Mouse (Mus musculus): ENCODE measurements around the gene Scgb1a1. TPM values are rescaled to one million over a fixed set of nuclear protein-coding genes. Genes with fewer than 3 reads are reported as not detected.
"Not testable (repeated sequence)": the region's sequence is repeated elsewhere in the genome, so short reads cannot be mapped to it uniquely, and the experiment has no call there.

Gene Scgb1a1
- polyA plus RNA-seq (2017; shearing (Covaris generic)) = not detected

- no peak for ATAC-seq
These were observed at the start of gene Scgb1a1 for GRCm38 (mm10) chr19:9087821-9088220. Scgb1a1 (minus strand) TSS chr19:9087958.

DNA sequence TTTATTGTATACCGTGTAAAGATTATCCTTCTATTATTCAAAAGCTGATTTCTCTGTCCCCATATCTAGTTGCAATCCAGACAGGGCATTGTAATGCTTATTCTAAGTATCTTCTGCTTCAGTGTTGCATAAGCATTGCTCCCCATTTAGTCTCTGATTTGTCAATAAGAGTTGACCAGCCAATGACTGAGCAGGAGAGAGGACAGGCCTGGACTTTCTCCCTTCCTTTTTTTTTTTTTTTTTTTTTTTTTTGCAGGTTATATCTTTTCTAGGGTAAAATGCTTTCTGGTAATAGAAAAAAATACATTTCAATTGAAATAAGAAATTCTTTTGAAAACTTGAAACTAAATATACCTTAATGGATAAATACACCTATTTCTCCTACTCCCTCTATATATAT is 49.4 kb upstream of the Scgb1a1 start:
- no peak for ATAC-seq

DNA sequence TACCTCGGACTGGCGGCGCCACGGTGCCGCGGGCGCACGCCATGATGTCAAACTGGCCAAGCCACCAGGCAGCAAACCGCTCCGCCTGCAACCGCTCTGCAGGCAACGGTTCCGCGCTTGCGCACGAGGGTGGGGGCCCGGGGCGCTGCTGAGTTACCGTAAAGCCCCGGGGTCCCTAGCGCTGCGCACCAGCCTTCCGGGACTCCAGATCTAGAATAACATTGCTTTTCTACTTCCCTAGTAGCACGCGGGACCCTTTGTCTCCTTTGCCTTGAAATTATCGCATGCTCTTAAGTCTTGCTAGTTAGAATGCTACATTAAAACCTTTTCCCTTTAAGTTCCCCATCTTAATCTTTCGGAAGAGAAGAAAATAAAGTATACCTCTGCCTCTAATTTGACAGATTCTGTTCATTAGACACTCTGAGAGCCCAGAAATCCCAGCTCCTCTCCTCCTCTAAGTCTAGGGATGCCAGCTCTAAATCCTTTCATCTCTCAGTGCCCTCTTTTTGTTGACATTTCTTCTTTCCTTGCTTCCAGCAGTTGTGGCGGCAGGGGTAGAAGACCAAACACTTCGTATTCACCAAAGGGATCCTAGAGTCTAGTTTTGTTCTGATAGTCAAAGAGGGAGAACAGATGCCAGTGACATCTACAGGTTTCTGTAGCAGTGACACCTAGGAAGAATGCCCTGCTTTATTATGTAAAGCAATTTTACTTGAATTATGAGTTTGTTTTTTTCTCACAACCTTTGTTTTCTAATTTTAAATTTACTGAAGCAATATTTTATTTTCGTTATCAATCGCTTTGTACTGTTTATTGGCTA is 48.0 kb upstream of the Scgb1a1 start, which contains the start of gene Asrgl1:
TSS of gene Asrgl1 (minus strand) at position 125 of the 820 bp plus-strand sequence.
- peak; percentile 94 for ATAC-seq

- peak; percentile 49 for ATAC-seq
These were observed 47.2 kb upstream of the Scgb1a1 start for GRCm38 (mm10) chr19:9134746-9135511.

GRCm38 (mm10) chr19:9129996-9130395 is 42.2 kb upstream of the Scgb1a1 start:
- ATAC-seq = no peak

GRCm38 (mm10) chr19:9128499-9129194 is 40.9 kb upstream of the Scgb1a1 start:
- ATAC-seq = no peak

- ATAC-seq = not testable (repeated sequence)
These were observed 36.2 kb upstream of the Scgb1a1 start for GRCm38 (mm10) chr19:9123986-9124385.

- ATAC-seq = no peak
These were observed 34.6 kb upstream of the Scgb1a1 start for GRCm38 (mm10) chr19:9122390-9122789.

DNA sequence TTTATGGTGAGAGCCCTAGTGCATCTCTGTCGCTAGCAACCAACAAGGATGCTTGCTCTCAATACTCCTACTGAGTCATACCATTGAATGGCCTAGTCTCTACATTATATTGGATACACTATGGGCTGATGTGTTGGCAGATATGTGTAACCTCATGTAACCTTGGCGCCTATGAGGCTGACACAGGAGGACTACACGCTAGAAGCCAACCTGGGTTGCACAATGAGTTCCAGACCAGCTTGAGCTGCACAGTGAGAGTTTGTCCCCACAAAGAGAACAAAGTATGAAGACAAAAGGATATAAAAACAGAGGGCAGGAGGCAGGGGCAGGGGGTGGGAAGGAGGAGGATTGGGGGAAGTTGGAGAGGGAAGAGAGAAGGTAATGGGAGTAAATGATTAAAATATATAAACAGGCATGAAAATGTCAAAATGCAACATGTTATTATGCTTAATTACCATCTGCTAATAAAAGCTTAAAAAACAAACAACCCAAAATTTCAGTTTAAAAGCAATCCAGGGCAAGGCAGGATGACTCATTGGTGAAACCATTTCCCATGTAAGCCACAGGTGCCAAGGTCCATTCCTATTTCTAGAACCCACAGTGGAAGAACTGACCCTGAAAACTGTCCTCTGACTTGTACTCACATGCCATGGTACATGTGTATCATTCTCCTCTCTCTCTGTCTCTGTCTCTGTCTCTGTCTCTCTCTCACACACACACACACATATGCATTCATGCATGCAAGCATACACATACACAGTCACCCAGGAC is 32.1 kb upstream of the Scgb1a1 start:
- ATAC-seq = no peak

GRCm38 (mm10) chr19:9117275-9117674 is 29.5 kb upstream of the Scgb1a1 start:
- no peak for ATAC-seq

DNA sequence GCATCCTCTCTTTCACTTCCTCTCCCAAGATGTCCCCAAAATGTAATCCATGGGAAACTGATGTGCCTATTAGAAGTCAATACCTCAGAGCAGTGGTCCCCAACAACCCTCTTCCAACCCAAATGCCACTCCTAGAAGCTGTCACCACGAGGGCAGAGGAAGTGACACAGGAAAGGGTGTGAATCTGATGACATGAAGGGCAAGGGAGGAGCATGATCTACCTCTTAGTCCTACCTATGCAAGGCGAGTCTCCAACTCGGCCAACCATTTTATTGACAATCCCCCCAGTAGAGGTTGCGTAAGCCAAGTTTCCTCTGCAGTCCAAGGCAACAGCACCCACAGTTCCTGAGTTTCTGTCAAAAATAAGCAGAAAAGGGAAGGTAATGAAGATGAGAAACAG is 28.5 kb upstream of the Scgb1a1 start:
- no peak for ATAC-seq

DNA sequence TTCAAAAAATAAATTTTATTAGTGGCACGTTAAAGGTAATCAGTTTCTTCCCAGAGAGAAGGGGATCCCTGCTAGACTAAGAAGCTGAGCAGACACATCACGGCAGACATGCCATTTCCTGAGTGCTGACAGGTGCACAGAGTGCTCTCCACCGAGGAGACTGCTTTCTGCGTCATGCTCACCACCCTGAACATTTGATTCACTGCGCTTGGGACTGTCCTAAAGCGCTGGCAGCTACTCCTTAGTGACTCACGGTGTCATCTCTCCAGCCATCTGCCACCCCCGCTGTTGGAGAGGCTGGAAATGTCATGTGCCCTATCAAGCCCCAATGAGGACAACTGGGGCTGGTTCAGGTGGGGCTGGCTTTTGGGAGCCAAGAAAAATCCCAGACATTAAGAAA is 24.3 kb upstream of the Scgb1a1 start:
- no peak for ATAC-seq

GRCm38 (mm10) chr19:9110182-9110869 is 22.6 kb upstream of the Scgb1a1 start:
- ATAC-seq = peak; percentile 74

DNA sequence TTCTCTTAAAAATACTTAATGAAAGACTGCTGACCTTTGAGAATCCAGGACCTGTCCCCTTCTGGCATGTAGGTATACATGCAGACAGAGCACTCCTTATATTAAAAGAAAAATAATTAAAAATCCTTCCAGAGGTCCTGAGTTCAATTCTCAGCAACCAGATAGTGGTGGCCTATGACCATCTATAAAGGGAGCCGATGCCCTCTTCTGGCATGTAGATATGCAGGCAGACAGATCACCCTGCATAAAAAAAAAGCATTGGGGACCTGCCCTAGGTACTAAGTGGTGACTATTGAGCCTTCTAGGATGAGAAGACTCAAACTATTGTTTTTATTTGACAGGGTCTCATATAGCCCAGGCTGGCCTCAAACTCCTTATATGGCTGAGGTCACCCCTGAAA is 20.8 kb upstream of the Scgb1a1 start:
- ATAC-seq = no peak

DNA sequence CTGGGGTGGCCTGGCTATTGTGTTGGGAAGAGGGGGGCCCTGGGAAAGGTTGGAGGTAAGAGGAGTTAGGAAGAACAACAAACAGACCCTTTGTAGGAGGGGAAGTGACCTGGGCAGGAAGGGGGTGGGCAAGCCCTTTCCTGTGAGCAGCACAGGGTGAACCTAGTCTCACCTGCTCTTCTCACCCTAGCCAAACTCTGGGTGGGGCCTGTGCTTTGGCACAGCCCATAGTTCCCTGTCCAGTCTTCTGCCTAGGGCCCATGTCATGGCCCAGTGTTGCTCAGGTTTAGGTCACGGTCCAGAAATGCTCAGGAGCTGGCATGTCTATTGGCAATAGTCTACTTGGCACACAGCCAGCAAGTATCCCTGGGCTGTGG is 19.6 kb upstream of the Scgb1a1 start:
- ATAC-seq = no peak

GRCm38 (mm10) chr19:9106751-9107378 is 19.1 kb upstream of the Scgb1a1 start:
- ATAC-seq = no peak

DNA sequence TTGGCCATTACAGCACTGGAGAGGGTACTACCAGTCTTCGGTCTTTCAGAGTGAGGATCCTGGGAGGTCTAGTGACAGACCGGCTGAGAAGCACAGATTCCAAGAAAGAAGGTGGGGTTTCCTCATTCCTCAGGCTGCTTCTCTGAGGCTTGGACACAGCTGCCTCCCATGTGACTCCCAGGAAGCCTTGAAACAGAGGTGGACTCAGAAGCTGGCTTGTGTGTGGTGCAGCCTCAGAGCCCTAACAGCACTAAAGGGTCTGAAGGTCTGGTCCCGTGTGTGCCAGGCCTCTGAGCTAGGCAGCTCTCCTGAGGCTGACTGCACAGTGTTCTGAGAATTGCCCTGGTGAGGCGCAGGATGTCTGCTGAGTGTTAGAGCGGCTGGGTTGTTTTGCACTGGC is 18.3 kb upstream of the Scgb1a1 start:
- no peak for ATAC-seq

- ATAC-seq = no peak
These were observed 17.4 kb upstream of the Scgb1a1 start for GRCm38 (mm10) chr19:9105101-9105685.

- ATAC-seq = no peak
These were observed 16.2 kb upstream of the Scgb1a1 start for GRCm38 (mm10) chr19:9103986-9104385.

DNA sequence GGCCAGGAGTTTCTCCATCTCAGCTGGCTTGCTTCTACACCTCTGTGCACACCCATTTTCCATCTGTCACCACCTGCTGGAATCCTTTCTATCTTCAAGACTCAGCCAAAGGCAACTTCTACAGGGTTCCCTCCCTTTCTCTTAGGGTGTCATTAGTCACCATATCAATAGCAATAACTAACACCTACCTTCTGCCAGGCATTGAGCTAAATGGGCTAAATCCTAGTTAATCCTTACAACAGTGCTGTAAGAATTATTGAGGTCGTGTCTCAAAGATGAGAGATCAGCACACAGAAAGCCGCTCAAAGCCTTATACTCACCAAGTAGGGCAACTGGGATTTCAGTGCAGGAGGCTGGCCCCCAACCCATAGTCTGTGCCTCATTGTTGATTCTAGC is 13.3 kb upstream of the Scgb1a1 start:
- no peak for ATAC-seq

Measured in inflammation-experienced regulatory T-cells, adult 6 months (primary cell).